Mouse (Mus musculus) embryonic fibroblast, embryonic 13.5 days (primary cell): ENCODE data around the gene Susd1.

Source experiments
- CTCF ChIP-seq: IDR thresholded peaks from 2 replicates; pipeline ENCODE4 v1.5.1; 2011; ENCODE audit warnings: mild to moderate bottlenecking, control low read depth, low read length, moderate library complexity, borderline replicate concordance; ENCODE audit not compliant: insufficient read depth
- POLR2A ChIP-seq: IDR thresholded peaks from 2 replicates; pipeline ENCODE4 v1.6.1; 2011; ENCODE audit warnings: low read depth, mild to moderate bottlenecking, control low read depth, low read length, moderate library complexity

DNA sequence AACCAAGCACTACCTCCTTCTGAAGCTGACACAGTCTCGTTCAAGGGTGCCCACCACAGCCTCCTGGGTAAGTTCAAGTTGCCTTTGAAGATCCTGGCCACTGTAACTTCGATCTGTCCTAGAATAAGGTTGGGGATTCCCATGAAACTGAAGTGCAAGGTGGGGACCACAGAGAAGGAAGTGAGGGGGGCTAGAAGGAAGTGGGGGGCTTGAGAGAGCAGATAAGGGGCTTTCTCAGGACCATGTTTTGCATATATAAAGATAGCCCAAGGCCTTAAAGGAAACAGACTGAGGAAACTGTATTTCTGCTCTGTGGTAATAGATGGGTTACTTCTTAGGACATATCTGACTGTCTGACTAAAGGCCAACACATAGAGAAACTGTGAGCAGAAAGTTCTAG lies 151.3 kb downstream of the Susd1 start:
- TF ChIP-seq POLR2A (no peak), CTCF (no peak)
